Mouse (Mus musculus): Measurements from ENCODE around the gene Emc8. TPM values are rescaled to one million over a fixed set of nuclear protein-coding genes. Genes with fewer than 3 reads are reported as not detected.

The Emc8 gene
- polyA plus RNA-seq, 1 experiment from 2014 or later, result 180 TPM

DNA sequence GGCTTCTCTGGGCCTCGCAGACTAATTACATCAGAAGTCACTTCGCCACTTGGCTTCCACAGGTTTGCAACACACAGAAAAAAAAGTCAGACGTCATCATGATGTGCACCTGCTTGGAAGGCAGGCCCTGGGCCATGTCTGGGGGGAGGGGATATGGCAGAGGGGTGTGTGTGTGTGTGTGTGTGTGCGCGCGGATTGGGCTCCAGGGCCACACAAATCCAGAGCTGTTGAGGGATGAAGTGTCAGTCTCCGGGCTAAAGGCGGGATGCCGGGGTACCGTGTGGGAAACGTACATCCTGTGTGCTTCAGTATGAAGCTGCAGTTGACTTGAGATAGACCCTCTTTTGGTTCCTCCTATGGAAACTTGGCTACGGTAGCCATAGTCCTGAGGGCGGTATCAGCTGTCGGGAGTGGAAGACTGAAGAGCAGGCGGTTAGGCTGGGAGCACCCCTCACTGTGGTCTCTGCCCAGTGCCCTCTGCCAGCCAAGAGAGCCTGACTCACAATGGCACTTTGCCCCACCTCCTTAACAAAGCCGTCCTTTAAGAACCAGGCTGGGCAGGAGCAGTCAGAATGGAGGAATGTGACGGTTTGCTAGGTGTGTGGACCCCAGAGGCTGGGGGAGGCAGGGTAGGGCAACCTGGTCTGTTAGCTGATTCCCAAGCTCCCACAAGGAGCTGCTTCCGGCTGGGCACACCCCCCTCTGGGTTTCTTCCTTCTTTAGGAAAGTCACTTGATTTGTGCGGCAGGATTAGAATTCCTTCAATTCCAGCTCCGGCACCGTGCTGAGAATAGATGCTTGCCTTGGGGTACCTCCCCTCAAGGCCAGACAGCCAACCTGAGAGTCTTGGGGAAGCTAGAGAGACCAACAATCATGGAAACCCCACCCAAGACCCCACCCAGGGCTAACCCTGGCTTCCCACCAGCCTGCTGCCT, 36.7 kb downstream of the Emc8 start:
- Histone ChIP-seq H3K4me1 (replicated peaks) (peaks cover 18% of the 10 kb centered on the region), H3K27ac (no peak overlapping the region), H3K27me3 (peaks cover 39% of the 10 kb centered on the region), H3K36me3 (no peaks in the 10 kb centered on the region), H3K9ac (replicated peaks) (no peak overlapping the region), H3K4me2 (replicated peaks) (no peak overlapping the region), H3K4me3 (replicated peaks) (no peak overlapping the region), H3K9me3 (no peaks in the 10 kb centered on the region)
- ATAC-seq, result no peak
- WGBS, result 74% methylated on average over 21 of the region's 21 CpGs

DNA sequence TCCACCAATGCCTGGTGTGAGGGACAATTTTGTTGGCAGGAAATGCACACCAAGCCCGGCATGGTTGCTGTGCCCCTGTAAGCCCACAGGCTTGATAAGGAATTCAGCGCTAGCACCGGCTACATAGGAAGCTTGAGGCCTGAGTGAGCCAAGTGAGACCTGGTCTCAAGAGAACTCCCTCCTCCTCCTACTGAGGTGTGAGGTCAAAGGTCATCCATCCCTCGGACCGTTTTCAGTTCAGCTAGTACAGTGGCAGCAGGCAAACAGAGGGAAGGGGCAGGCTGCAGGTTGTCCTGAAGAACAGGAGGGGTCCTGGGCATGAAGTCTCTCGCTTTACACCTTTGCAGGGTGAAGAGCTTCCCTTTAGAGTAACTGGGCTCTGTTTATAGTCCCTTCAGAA, 37.5 kb downstream of the Emc8 start:
- Histone ChIP-seq H3K4me1 (replicated peaks) (peaks cover 18% of the 10 kb centered on the region), H3K9me3 (no peaks in the 10 kb centered on the region), H3K4me2 (replicated peaks) (no peak overlapping the region), H3K4me3 (replicated peaks) (no peak overlapping the region), H3K36me3 (no peaks in the 10 kb centered on the region), H3K9ac (replicated peaks) (no peak overlapping the region), H3K27me3 (peaks cover 33% of the 10 kb centered on the region), H3K27ac (no peak overlapping the region)
- ATAC-seq, result no peak
- WGBS, result 52% methylated on average over 6 of the region's 6 CpGs

DNA sequence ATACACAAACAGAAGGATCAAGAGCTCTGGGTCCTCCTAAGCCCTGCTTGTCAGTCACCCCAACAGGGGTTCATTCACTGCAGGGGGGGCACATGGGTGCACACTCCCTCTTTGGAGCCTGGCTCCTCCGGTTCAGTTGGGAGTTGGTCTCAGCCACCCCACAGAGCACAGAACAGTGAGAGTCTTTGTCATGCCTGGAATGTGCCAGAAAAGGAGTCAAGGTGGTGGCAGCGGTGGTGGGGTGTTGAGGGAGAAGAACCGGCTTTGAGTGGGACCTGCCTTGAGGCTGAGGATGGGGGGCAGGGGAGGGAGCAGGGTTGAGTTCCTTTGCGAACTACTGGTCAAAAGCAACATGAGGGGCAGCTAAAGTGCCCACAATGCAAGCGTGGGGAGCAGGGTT, 38.3 kb downstream of the Emc8 start:
- peaks cover 26% of the 10 kb centered on the region for H3K27me3 ChIP-seq
- H3K4me3 ChIP-seq (replicated peaks), result no peak overlapping the region
- no peak overlapping the region for H3K4me2 ChIP-seq (replicated peaks)
- peaks cover 18% of the 10 kb centered on the region for H3K4me1 ChIP-seq (replicated peaks)
- H3K36me3 ChIP-seq, result no peaks in the 10 kb centered on the region
- no peak overlapping the region for H3K27ac ChIP-seq
- no peak for ATAC-seq
- 52% methylated on average over 5 of the region's 5 CpGs for WGBS
- no peaks in the 10 kb centered on the region for H3K9me3 ChIP-seq
- no peak overlapping the region for H3K9ac ChIP-seq (replicated peaks)

DNA sequence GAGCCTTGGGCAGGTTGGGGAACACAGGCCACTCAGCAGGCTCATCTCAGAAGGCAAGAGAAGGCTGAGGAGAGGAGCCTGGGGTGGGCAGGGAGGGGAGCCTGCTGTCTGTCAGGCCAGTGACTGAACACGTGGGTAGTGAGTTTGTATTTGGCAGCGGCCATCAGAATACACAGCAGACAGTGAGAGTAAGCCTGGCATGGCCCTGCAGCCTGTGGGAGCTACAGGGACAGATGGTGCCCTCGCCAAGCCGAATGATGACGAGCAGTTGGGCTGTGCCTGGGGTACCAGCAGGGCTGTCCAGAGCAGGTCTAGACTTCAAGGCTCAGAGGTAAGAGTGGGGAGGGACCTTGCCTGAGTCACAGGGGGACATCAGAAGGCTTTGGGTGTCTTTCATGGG, 41.1 kb downstream of the Emc8 start:
- Histone ChIP-seq H3K4me3 (replicated peaks) (no peak overlapping the region), H3K9ac (replicated peaks) (no peak overlapping the region), H3K4me2 (replicated peaks) (no peak overlapping the region), H3K27ac (no peak overlapping the region), H3K27me3 (peaks cover 4% of the 10 kb centered on the region), H3K4me1 (replicated peaks) (peaks cover 8% of the 10 kb centered on the region; the same call in 1 of the 2 replicates), H3K36me3 (no peaks in the 10 kb centered on the region), H3K9me3 (no peaks in the 10 kb centered on the region)
- no peak for ATAC-seq
- WGBS, result 88% methylated on average over 5 of the region's 5 CpGs

DNA sequence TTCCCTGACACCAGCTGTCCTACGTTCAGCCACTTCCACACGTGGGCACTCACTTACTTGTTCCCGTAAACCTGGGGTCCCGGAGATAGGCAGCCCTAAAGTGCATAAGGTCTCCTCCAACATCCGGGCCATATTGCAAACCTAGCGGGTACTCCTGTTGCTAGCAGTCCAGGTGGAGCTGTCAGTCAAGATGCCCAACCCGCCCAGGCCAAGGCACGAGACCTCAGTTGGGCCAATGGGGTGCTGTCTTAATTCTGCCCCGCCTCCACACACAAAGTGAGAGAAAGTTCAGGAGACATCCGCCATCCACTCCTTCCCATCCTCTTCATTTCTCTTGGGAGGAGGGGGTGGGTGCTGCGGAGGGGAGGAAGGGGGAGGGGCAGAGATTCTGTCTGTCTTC, 41.9 kb downstream of the Emc8 start:
- 70% methylated on average over 11 of the region's 11 CpGs for WGBS
- H3K4me3 ChIP-seq (replicated peaks), result no peak overlapping the region
- no peak overlapping the region for H3K9ac ChIP-seq (replicated peaks)
- no peak for ATAC-seq
- H3K9me3 ChIP-seq, result no peaks in the 10 kb centered on the region
- no peaks in the 10 kb centered on the region for H3K36me3 ChIP-seq
- H3K27me3 ChIP-seq, result peaks cover 4% of the 10 kb centered on the region; the same call in 1 of the 2 replicates
- H3K27ac ChIP-seq, result no peak overlapping the region
- no peak overlapping the region for H3K4me2 ChIP-seq (replicated peaks)
- H3K4me1 ChIP-seq (replicated peaks), result peaks cover 16% of the 10 kb centered on the region

DNA sequence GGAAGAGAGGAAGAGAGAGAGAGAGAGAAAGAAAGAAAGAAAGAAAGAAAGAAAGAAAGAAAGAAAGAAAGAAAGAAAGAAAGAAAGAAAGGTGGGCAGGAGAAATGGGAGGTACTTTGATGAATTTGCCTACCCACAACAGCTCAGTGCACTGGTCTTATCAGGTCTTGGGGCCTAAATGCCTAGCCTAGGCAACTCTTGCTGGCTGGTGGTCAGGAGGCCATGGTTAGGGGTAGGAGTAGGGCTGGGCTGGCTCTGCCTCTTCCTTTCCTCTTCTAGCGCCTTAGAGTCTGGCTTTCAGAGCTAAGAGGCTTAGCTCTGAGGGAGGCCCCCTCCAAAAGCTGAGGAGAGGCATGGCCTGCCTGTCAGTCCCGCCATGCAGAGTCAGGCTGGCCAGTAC, 44.8 kb downstream of the Emc8 start:
- no peak overlapping the region for H3K4me2 ChIP-seq (replicated peaks)
- H3K27me3 ChIP-seq, result no peaks in the 10 kb centered on the region
- H3K9me3 ChIP-seq, result no peaks in the 10 kb centered on the region
- ATAC-seq, result no peak
- H3K4me3 ChIP-seq (replicated peaks), result no peak overlapping the region
- no peak overlapping the region for H3K27ac ChIP-seq
- WGBS, result 13% methylated on average over 2 of the region's 2 CpGs
- H3K4me1 ChIP-seq (replicated peaks), result peaks cover 32% of the 10 kb centered on the region
- no peaks in the 10 kb centered on the region for H3K36me3 ChIP-seq
- no peak overlapping the region for H3K9ac ChIP-seq (replicated peaks)

DNA sequence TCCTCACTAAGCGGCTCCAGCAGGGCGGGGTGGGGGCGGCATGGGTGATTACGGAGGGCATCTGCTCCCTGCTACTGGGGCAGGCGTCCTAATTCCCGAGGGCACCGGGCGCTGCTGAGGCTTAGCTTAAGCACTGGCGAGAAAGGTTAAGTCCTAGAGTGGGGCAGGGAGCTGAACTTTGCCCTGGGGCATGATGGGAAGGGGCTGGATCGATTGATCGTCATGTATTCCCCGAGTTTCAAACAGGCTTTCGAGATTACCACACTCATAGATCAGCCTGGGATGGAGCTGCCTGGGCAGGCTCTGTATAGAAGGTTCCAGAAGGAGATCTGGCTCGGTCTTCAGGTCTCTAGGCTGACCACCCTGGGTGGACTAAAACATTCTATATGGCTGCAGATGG, 46.2 kb downstream of the Emc8 start:
- H3K27ac ChIP-seq, result no peak overlapping the region
- ATAC-seq, result no peak
- no peak overlapping the region for H3K9ac ChIP-seq (replicated peaks)
- H3K4me1 ChIP-seq (replicated peaks), result peaks cover 45% of the 10 kb centered on the region
- H3K4me2 ChIP-seq (replicated peaks), result no peak overlapping the region
- 53% methylated on average over 14 of the region's 14 CpGs for WGBS
- no peaks in the 10 kb centered on the region for H3K36me3 ChIP-seq
- no peaks in the 10 kb centered on the region for H3K9me3 ChIP-seq
- H3K27me3 ChIP-seq, result no peaks in the 10 kb centered on the region
- no peak overlapping the region for H3K4me3 ChIP-seq (replicated peaks)

DNA sequence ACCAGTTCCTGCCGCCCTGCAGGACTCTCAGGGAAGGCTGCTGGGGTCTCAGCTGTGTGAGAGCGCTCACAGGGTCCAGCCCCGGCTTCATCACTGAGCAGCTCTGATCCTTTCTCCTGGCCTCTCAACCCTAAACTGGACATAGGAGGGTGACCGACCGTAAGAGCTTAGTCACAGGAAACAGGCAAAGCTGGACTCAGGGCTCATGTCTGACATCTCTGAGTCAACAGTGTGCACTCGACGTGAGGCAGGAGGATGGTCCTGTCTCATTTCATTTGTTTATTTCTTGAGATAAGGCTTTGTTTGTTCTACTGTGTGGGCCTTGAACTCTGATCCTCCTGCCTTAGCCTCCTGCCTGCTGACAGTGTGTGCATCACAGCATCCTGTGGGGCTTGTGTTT, 47.9 kb downstream of the Emc8 start:
- ATAC-seq, result no peak

DNA sequence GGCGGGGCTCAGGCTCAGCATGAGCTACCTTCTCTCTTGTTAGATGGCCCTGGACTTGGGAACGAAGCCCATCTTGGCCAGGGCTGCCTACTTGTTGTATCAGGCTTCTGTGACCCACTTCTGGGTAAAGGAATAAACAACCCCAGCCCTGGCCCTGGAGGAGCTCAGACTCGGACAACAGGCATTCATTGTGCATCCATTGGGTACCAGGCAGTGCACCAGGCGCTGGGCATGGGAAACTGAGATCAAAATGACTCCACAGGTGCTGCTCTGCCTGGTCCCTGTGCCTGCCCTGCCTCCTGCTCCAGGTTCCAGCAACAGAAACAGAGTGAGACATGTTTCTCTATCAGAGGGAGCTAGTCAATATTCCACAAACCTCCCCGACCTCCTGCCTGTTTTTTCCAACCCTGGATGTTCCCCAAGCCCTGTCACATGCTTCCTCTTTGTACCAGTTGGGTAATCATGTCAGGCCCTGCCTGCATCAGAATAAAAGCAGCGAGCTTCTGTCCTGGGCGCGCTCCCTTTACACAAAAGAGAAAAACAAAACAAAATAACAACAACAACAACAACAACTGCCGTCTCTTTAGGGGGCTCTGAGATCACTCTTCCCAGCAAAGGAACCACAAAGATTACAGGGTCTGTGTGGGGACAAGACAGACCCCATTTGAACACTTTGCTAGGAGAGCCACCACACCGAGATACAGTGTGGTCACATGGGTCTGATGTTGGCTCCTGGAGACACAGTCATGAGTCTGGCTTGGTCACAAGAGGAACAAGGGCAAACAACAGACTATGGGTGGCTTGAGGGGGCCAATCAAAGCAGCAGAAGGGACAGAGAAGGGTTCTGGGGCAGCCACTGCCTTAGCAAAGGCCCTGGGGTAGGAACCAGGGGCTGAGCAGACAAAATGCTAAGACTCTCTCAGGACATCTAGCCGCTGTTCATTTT, 48.9 kb downstream of the Emc8 start:
- Histone ChIP-seq H3K4me2 (replicated peaks) (no peak overlapping the region), H3K36me3 (no peaks in the 10 kb centered on the region), H3K27me3 (no peaks in the 10 kb centered on the region), H3K4me3 (replicated peaks) (no peak overlapping the region), H3K4me1 (replicated peaks) (peaks cover 63% of the 10 kb centered on the region), H3K9ac (replicated peaks) (no peak overlapping the region), H3K9me3 (no peaks in the 10 kb centered on the region), H3K27ac (0 out of 2 replicates have a peak overlapping the region, but pooled peaks have one; percentile 14)
- ATAC-seq, result no peak
- WGBS, result 75% methylated on average over 11 of the region's 11 CpGs

More for the DNA sequence above, 47.9 kb downstream of the Emc8 start:
- no peaks in the 10 kb centered on the region for H3K27me3 ChIP-seq
- H3K36me3 ChIP-seq, result no peaks in the 10 kb centered on the region
- no peaks in the 10 kb centered on the region for H3K9me3 ChIP-seq
- H3K4me3 ChIP-seq (replicated peaks), result no peak overlapping the region
- no peak overlapping the region for H3K9ac ChIP-seq (replicated peaks)
- 0 out of 2 replicates have a peak overlapping the region, but pooled peaks have one; percentile 14 for H3K27ac ChIP-seq
- no peak overlapping the region for H3K4me2 ChIP-seq (replicated peaks)
- H3K4me1 ChIP-seq (replicated peaks), result peaks cover 62% of the 10 kb centered on the region
- 48% methylated on average over 7 of the region's 7 CpGs for WGBS

DNA sequence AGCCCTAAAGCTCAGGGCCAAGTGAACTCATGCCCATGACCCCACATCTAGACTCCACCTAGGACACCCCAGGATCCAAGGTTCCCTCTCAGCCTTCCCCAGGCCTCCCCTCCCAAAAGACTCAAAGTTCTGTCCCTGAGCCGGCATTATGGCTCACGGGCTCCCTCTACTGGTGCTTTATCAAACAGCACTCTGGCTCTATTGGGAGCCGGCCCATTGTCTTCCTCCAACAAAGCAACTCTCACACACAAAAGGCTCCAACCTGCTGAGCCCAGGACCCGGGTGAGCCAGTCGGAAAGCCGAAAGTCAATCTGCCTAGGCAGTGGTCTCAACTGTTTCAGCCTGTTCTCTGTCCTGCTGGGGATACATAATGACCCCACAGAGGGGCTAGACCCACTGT, 50.3 kb downstream of the Emc8 start:
- no peaks in the 10 kb centered on the region; the same call in 1 of the 2 replicates for H3K27me3 ChIP-seq
- H3K4me3 ChIP-seq (replicated peaks), result no peak overlapping the region
- H3K4me2 ChIP-seq (replicated peaks), result 0 out of 2 replicates have a peak overlapping the region, but pooled peaks have one; percentile 22
- H3K9me3 ChIP-seq, result no peaks in the 10 kb centered on the region
- WGBS, result under 1% methylated on average over 6 of the region's 6 CpGs
- peak; percentile 49 for ATAC-seq
- H3K36me3 ChIP-seq, result no peaks in the 10 kb centered on the region
- no peak overlapping the region for H3K9ac ChIP-seq (replicated peaks)
- H3K27ac ChIP-seq, result peak overlapping the region; percentile 68
- H3K4me1 ChIP-seq (replicated peaks), result peaks cover 55% of the 10 kb centered on the region

DNA sequence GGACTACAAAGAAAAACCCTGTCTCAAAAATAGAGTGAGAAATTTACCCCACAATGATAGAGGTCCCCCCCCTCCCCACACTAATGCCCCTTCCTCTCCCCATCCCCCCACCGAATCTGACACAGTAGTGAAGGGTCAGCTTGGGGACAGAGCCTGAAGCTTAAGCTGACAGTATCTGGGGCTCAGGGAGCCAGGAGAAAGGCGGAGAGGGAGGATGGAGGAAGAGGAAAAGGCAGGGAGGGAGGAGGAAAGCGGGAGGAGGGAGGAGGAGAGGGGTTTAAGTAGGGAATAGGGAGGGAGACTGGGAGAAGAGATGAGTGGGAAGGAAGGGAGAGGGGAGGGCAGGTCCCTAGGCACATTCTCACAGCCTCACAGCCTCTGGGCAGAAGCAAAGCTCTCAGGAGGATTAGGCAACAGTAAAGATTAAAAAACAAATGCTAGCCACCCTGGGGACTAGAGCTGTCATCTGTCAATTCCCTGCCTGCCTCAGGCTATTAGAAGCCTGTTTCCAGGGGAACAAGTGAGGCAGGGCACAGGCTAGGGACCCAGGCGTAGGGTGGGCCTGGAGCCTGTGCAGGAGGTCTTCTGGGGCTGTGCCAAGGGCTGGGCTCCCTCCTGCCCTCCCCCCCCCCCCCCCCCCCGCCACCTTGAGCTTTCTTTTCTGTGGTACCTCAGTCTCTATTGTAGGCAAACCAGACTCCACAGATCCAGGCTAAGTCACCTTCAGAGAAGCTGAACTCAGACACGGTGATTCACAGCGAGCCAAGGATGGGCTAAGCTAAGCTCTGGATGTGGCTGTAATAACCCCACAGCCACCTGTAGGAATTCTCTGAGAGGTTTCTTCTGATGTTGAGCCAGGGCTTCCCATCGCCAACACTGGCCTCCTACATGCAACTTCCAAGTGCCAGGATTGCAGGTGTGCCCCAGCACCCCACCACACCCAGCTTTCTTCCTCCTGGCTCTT, 51.4 kb downstream of the Emc8 start:
- WGBS, result 10% methylated on average over 7 of the region's 8 CpGs

More for the DNA sequence above, 51.4 kb downstream of the Emc8 start:
- no peak overlapping the region; the same call in 1 of the 2 replicates for H3K9ac ChIP-seq (replicated peaks)
- no peaks in the 10 kb centered on the region for H3K36me3 ChIP-seq
- H3K4me3 ChIP-seq (replicated peaks), result no peak overlapping the region
- ATAC-seq, result peak; percentile 87
- peak overlapping the region; percentile 79 for H3K27ac ChIP-seq
- H3K9me3 ChIP-seq, result no peaks in the 10 kb centered on the region
- 0 out of 2 replicates have a peak overlapping the region, but pooled peaks have one; percentile 1 for H3K4me2 ChIP-seq (replicated peaks)
- peaks cover 52% of the 10 kb centered on the region for H3K4me1 ChIP-seq (replicated peaks)
- H3K27me3 ChIP-seq, result no peaks in the 10 kb centered on the region; the same call in 1 of the 2 replicates

All from midbrain, embryonic 13.5 days (tissue).